Mouse (Mus musculus) kidney, adult 8-10 months (tissue): ENCODE results near the gene Emid1.

Source experiments
- DNase-seq, 2 experiments: peaks; one replicate each; pipeline ENCODE4 v3.0.0; 2022

The Emid1 gene

GRCm38 (mm10) chr11:5062326-5062725, 89.7 kb downstream of the Emid1 start:
- DNase-seq: no peak

- peak; percentile 91 to 93 for DNase-seq
Measured at GRCm38 (mm10) chr11:5061413-5062139, 90.5 kb downstream of the Emid1 start.

GRCm38 (mm10) chr11:5060756-5061412, 91.2 kb downstream of the Emid1 start:
- DNase-seq: no peak

GRCm38 (mm10) chr11:5059704-5060156, 92.3 kb downstream of the Emid1 start:
- peak in 1 of 2 experiments; percentile 27 for DNase-seq

- no peak for DNase-seq
Measured at GRCm38 (mm10) chr11:5059230-5059629, 92.8 kb downstream of the Emid1 start.

- DNase-seq: no peak
Measured at GRCm38 (mm10) chr11:5058783-5059182, 93.3 kb downstream of the Emid1 start.

GRCm38 (mm10) chr11:5057856-5058641, 94.0 kb downstream of the Emid1 start, which contains the start of gene Rasl10a:
Gene Rasl10a, plus strand, starts transcription at chr11:5058128.
- peak in 1 of 2 experiments; percentile 50 for DNase-seq

- no peak for DNase-seq
Measured at GRCm38 (mm10) chr11:5057541-5057855, 94.6 kb downstream of the Emid1 start.

- DNase-seq: no peak
Measured at GRCm38 (mm10) chr11:5057064-5057463, 95.0 kb downstream of the Emid1 start.
